Mouse (Mus musculus) heart, adult 8-10 months (tissue): ENCODE measurements around the gene Olfr1086. TPM values are rescaled to one million over a fixed set of nuclear protein-coding genes. Genes with fewer than 3 reads are reported as not detected.
"Not testable (repeated sequence)": the region's sequence is repeated elsewhere in the genome, so short reads cannot be mapped to it uniquely, and the experiment has no call there.

Experiments used
- DNase-seq: peaks from one replicate; pipeline ENCODE4 v3.0.0; 2022; ENCODE audit warnings: low spot score
- total RNA-seq, 4 experiments: library from RNA; stranded (reverse); gene quantifications; 2 replicates each; pipeline ENCODE4 v1.2.4; 2022

The Olfr1086 gene
- not detected for total RNA-seq

GRCm38 (mm10) chr2:86679992-86680391 lies at the start of gene Olfr1086:
TSS of gene Olfr1086 (minus strand) at chr2:86680092.
- no peak for DNase-seq

GRCm38 (mm10) chr2:86698295-86698694 lies 18.4 kb upstream of the Olfr1086 start, which contains the start of gene Olfr1087:
TSS of gene Olfr1087 (minus strand) at chr2:86698395.
- DNase-seq: no peak

- no peak for DNase-seq
Measured at GRCm38 (mm10) chr2:86661919-86662318, 18.0 kb downstream of the Olfr1086 start, which contains the start of gene Olfr1085. TSS of gene Olfr1085 (minus strand) at chr2:86662019.

- DNase-seq: not testable (repeated sequence)
Measured at GRCm38 (mm10) chr2:86639625-86640024, 40.3 kb downstream of the Olfr1086 start, which contains the start of gene Olfr1084. TSS of gene Olfr1084 (minus strand) at chr2:86639725.

Other genes starting within 250 kb of the Olfr1086 start
- not detected for gene Olfr1065, start 229.5 kb downstream of the Olfr1086 start, total RNA-seq
- gene Olfr1066, start 223.8 kb downstream of the Olfr1086 start, total RNA-seq: not detected
- gene Olfr228, start 192.7 kb downstream of the Olfr1086 start, total RNA-seq: not detected
- gene Olfr1076, start 171.6 kb downstream of the Olfr1086 start, total RNA-seq: not detected
- gene Olfr1079, start 137.6 kb downstream of the Olfr1086 start, total RNA-seq: not detected
- not detected for gene Olfr1080, start 121.9 kb downstream of the Olfr1086 start, total RNA-seq
- not detected for gene Olfr1082, start 81.1 kb downstream of the Olfr1086 start, total RNA-seq
- gene Olfr1084, start 40.4 kb downstream of the Olfr1086 start, total RNA-seq: not detected
- gene Olfr1085, start 18.1 kb downstream of the Olfr1086 start, total RNA-seq: not detected
- not detected for gene Olfr1087, start 18.3 kb upstream of the Olfr1086 start, total RNA-seq
- gene Olfr1089, start 53.6 kb upstream of the Olfr1086 start, total RNA-seq: not detected
- gene Olfr1090, start 78.9 kb upstream of the Olfr1086 start, total RNA-seq: not detected
- gene Olfr1093, start 102.4 kb upstream of the Olfr1086 start, total RNA-seq: not detected
- not detected for gene Olfr141, start 129.9 kb upstream of the Olfr1086 start, total RNA-seq
- gene Olfr1094, start 144.6 kb upstream of the Olfr1086 start, total RNA-seq: not detected
- gene Olfr1095, start 171.6 kb upstream of the Olfr1086 start, total RNA-seq: not detected
- gene Gm13723, start 194.7 kb upstream of the Olfr1086 start, total RNA-seq: not detected
- gene Olfr1097, start 212.1 kb upstream of the Olfr1086 start, total RNA-seq: not detected
- not detected for gene Olfr1098, start 244.5 kb upstream of the Olfr1086 start, total RNA-seq